Mouse (Mus musculus) cerebellum, postnatal 10 days (tissue): Measurements from ENCODE around the gene Pigk.

Experiments
- DNase-seq, 2 experiments: peaks; one replicate each; pipeline ENCODE4 v3.0.0; 2021; ENCODE audit warnings: mixed read lengths in 2 of 2

Pigk gene

DNA sequence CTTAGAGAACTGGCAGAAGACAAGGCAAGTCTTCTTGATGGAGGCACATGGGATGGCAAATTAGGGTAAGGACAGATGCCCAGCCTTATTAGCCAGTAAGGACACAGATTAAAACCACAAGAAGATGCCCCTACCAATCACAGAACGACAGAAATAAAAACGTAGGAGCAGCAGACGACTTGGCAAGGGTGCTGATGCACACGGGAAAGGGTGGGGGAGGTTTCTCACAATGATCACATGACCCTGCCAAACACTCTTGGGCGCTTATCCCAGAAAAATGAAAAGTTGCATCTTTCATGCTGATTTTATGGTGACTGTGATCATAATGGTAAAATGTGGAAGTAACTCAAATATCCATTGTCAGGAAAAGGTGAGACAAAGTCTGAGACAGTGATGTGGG lies 193.2 kb downstream of the Pigk start:
- DNase-seq, result peak; percentile 34 to 46

DNA sequence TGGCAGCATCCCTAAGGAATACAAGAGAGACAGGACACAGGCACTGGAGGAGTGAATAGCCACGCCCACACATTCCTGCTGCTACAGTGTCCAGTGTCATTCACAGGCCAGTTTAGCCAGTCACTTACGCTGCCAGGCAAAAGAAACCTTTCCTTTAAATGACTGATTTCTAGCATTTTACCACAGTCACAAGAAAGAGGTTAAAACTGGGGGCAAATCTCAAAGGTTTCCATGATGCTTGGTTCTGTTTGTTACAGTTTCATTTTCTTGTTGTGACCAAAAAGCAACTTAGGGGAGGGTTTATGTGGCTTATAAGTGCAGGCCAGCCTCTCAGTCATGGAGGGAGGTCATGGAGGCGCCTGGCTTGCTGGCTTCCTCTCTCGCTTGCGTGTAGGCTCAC lies 193.8 kb downstream of the Pigk start:
- DNase-seq, result no peak

DNA sequence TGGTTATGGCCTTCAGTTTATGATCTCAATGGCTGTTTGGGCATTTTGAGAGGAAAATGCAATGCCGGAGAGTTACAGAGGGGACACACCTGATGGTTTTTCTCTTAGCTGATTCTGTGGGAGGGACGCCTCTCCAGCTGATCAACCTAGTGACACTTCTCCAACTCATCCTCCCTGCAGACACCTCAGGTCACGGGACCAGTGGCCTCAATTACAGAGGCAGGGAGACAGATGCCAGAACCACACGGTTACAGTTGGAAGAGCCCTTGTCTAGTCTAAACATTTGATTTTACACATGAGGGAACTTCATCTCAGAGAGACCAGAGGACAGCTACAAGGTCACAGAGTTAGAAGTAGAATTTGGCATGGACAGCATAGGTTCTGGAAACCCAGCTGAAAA lies 197.7 kb downstream of the Pigk start:
- no peak for DNase-seq

DNA sequence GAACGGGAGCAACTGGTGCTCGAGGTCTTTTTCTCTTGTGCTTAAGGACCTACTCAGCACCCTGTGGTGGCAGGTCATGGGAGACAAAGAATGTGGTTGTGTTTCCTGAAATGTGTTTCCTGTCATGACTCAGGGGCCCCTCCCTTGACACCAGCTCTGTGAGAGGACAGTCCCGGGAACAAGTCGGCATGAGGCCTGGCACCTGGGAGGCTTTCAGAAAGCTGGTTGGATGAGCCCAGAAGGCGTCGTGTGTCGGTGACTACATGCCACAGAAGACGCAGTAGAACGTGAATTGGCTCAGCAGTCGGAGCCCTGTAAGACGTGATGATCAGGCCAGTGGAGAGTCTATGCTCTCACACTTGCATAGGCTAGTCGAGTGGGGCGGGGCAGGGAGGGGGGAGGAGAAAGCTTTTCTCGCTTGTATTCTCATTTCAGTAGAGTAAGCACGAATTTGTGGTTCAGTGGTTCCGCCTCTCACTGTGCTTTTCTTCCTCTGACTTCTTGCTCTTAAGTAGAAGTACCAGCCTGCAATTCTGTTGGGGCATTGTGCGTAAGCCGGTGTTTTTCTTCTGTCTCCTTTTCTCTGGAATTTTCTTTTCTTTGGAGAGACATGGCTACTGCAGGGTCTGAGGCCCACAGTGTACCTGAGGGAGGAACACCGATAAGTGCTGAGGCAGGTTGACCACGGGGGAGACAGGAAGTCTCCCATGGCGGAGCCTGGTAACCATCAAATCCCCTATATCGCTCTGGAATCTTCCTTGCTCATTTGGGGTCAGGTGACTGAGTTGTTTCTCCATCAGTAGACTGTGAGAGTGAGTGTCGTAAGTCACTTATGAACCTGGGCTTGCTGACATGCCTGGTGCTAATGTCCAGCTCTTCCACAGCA lies 198.6 kb downstream of the Pigk start:
- DNase-seq, result no peak

DNA sequence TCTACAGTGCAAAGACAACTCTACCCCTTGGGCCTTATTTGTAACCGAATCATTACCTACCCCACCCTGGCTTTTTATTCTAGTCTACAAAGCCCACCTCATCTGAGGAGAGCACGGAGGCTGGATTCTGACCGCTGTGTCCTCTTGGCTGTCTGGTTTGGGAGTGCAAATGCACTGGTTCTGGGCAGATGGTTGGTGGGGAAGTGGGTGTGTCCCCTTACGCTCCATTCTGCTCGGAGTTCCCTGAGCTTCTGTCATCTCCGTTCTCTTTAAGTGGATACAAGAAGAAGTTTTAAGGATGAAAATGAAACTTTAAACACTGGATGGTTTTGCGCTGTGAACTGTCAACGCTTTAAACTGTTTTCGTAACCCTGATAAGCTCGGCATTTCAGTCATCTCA lies 199.2 kb downstream of the Pigk start:
- no peak for DNase-seq

DNA sequence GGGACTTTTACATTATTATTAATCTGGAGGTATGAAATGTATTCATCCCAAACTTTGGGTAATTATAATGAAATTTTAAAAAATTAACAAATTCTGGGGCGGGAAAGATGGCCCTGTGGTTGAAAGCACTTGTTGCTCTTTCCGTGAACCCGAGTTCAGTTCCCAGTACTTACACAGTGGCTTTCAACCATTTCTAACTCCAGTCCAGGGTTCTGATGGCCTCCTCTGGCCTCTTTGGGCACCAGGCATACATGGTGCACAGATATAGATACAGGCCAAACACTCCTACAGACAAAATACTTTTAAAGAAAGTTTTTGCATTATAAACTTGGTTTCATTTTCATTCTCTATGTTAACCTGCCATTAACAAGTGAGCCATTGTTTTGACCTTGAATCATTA lies 199.7 kb downstream of the Pigk start:
- no peak for DNase-seq

DNA sequence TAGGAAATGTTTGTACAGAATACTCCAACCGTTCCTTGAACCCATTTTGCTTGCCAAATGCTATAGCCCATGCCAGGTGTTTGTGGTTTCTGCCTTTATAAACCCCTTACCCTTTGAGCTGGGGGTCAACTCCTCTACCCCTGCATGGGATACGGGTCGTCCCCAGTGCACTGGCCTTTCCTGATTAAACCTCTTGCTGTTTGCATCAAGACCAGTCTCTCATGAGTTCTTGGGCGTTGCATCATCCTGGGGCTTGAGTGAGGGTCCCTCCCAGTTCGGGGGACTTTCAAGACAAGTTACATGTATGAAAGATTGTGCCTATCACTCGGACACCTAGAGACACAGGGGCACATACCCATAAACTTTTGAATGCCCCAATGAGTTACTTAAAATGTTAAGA lies 200.5 kb downstream of the Pigk start:
- DNase-seq, result no peak

DNA sequence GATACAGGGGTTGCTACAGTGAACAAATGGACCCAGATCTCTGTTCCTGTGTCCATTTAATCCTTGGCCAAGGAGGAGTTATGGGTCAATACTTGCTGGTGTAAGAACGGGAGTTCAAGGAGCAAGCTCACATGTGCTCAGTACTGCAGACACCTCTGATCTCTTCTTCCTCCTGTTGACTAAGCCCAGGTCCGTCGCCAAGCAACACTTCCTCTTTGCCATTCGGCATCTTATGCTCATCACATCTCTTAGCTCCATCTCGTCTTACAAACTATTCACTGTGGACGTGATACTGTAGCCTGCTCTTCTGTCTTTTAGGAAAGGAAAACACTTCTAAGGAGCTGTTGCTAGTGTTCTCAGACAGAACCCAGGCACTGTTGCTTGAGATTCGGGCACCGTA lies 203.7 kb downstream of the Pigk start:
- no peak for DNase-seq

DNA sequence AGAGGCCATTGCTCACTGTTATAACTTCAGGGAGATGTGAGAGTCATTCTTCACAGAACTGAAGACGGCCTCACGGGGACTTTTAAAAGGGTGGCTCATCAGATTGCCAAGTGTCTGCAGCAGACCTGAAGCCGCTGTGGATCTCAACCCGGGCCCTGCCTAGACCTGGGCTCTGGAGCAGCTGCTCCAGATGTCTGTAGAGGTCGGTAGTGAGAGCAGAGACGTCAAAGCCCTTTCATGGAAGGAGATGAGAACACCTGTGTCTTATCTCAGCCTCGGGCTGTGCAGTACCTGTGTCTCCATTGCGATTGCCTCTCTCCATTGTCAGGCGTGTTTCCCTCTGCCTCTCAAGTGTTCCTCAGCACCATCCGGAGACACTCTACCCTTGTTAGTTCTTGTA lies 205.2 kb downstream of the Pigk start:
- DNase-seq, result no peak

DNA sequence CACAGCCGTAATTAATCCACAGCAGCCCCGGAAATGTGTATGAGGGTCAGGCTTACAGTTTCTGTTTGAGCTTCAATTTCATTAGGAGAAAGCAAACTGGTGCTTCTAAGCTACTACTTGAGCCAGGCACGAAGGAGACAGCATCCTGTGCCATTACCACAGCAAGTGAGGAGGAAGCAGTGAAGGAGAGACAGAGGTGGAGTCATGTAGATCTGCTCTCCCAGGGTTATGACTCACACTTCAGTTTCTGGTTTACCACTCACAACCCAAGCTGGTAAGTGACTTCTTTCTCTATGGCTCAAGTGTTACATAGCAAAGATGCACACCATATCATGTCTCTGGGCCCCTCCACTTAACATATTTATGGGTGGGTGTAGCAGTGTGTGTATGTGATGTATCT lies 206.5 kb downstream of the Pigk start:
- no peak for DNase-seq

DNA sequence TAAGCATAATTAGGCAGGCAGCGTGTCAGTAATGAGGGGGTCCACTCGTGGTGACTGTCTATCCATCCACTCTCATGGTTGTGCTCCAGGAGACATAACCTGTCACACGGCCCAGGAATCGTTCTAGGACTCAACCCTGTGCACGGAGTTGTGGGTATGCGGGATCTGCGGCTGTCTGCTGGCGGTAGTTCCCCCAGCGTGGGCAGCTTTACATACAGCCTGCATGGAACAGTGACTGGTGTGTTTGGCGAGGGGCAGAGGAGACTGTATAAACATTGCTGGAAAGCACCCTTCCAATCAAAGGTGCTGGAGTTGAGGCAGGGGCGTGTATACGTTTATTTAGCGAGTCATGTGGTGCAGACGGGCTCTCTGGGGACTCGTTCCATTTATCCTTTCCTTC lies 209.6 kb downstream of the Pigk start:
- DNase-seq, result no peak

DNA sequence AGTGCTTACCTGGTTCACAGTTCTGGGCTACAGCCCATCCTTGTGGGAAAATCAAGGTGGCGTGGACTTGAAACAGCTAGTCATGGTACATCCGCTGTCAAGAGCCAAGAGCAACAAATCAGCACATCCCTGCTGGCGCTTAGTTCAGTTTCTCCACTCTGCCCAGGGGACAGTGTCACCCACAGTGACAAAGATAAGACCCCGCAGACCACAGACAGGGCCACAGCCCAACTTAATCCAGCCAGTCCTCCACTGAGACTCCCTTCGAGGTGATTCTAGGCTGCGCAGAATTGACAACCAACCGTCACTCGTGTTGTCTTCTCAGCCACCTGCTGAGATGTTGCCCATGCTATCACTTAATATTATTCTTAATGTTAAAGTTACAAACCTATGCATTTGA lies 211.5 kb downstream of the Pigk start:
- DNase-seq, result no peak

DNA sequence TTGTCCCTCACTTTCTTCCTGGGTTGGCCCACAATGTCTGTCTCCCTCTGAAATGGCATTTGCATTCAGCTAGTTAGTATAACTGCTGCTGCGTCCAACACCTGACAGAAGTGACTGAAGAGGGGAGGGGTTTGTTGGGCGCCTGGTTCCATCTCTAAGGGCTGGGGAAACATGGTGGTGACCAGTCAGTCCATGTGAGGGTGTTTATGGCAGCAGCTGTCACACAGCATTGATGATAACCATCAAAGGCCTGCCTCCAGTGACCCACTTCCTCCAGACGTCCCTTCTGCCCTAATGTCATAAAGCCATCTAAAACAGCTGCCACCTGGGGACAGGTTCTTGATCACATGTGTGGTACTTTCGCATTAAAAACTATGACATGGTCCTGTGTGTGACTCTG lies 212.3 kb downstream of the Pigk start:
- no peak for DNase-seq

DNA sequence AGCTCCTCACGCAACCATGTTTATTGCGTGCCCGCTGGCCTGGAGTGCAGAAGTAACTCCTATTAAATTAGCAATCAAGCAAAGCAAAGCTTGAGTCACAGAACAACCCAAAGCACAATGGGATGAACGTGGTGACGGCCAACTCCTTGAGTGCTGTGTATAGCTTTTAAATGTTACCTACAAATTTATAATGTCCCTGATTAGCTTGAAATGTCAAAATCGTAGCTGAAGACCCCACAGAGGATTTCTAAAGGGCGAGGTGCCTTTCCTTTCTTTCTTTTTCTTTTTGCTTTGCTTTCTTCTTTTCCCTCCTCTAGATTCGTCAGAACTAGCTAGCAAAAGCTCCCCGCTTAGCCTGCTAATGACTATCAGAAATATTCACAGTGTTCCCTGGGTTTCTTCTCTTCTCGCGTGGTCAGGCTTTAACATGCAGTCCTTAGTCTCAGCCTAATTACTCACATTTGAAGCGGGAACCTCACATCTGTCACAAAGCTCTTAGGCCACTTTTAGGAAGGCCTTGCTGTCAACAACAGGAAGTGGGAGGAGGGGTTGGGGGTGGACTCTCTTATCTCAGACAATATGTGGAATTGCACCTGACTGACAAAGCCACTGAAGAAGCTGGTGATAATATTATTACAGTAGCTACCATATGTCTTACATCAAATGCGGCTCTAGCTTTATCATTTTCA lies 214.5 kb downstream of the Pigk start:
- DNase-seq, result no peak

DNA sequence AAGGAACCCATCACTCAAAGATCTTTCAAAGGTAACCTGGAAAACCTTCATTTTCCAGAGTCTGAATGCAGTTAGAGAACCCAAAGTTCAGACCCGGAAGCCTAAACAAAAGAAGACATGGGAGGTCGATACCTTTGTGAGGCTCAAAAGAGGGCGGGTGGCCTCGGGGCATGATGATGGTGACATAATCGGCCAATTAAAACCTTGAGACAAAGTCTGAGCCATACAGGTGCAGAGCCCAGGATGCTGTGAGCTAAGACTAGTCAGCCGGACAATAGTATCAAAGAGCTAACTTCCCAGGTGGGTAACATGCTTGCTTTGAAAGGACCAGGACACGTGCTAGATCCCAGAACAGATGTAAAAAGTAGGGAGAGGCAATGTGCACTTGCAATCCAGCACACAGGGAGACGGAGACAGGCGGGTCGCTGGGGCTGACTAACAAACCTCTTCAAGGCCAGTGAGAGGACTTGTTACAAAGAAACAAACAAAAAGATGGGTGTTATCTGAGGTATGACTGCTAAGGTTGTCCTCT lies 215.4 kb downstream of the Pigk start:
- DNase-seq, result no peak

DNA sequence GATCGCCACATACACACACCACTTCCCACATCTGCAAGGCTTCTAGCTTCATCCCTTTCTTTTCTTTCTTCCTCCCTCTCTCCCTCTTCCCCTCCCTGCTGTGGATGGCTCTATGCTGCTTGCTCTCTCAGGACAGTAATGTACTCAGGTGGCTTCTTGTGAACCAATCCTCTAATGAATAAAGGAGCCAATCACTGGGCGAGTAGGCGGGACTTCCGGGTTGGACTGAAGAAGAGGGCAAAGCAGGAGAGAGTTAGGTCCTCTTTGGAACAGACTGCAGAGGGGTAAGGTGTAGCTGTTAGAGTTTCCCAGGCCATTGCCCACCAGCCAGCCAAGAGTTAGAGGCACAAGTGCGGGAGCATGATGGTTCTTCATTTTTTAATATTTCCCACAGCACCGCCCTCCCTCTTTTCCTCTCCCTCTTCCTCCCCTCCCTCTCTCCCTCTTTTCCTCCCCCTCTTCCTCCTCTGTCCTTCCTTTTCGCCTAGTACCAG lies 215.9 kb downstream of the Pigk start:
- DNase-seq, result no peak

DNA sequence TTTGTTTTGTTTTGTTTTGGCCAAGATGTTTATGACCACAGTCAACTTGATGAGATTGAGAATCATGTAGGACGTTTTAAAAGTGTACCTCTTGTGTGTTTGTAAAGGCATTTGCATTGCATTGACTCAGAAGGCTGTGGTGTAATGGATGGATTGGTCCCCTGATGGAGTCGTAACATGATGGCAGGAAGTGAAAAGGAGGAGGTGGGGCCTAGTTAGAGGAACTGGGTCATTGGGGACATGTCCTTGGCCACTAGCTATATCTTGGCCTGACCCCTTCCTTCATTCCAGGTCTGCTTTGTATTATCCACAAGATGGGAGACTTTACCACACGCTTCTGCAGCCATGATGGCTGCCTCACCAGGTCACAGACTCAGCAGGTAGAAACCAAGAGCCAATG lies 217.5 kb downstream of the Pigk start:
- DNase-seq, result no peak

DNA sequence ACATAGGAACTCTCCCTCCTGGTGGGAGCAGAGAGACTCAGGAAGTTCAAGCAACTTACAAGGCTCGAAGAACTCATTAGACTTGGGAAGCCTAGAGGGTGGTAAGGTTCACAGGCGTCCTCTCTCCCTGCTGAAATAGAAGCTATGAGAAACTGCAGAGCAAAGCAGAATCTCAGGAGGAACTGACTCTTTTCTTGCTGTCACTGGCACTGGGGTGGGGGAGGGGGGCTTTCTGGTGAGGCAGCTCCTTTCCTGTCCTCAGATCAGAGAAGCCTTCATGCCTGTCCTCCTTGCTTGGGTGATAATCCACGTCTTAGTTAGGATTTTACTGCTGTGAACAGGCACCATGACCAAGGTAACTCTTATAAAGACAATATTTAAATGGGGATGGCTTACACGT lies 218.2 kb downstream of the Pigk start:
- no peak for DNase-seq

DNA sequence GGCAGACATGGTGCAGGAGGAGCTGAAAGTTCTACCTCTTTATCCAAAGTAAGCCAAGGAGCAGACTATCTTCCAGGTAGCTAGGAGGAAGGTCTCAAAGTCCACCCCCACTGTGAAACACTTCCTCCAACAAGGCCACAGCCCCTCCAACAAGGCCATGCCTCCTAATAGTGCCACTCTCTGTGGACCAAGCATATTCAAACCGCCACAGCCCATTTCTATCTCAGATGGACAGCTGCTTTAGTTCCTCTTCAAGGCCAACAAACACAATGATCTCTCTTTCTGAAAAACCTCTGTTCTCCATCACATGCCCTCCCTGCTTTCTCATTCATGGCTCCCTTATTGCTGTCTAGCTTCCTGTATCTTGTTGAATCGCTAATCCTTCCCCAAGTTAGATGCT lies 218.6 kb downstream of the Pigk start:
- DNase-seq, result no peak

DNA sequence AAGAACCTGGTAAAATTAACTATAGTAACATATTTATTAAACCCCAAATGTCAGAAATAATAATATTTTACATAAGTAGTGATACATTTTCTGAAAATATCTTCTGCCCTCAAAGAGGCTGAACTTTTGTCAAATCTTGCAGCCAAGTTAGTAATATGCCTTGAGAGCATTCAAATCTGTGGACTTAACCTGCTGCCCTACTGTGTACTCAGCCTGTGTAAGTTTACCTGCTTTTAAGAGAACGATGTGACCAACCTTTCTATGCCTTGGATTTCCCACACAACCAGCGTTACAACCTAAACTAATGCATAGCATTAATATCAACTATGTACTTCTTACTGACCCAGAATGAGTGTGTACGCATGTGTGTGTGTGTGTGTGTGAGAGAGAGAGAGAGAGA lies 219.8 kb downstream of the Pigk start:
- no peak for DNase-seq

DNA sequence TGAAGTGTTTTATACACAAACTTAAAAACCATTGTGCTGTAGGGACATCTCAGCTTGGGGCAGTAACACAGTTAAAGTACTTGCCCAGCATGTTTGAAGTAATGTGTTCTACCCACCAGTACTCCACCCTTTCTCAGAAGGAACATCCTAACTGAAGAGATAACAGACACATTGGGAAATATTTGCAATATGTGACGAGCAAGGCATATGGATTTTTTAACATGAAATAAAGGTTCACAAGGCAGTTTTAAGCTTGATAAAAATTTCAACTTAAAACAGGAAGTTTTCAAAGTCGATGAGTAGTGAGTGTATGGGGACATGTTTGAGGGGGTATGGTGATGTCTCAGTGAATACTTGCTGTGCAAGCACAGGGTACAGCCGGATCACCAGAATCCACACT lies 222.4 kb downstream of the Pigk start:
- DNase-seq, result no peak

DNA sequence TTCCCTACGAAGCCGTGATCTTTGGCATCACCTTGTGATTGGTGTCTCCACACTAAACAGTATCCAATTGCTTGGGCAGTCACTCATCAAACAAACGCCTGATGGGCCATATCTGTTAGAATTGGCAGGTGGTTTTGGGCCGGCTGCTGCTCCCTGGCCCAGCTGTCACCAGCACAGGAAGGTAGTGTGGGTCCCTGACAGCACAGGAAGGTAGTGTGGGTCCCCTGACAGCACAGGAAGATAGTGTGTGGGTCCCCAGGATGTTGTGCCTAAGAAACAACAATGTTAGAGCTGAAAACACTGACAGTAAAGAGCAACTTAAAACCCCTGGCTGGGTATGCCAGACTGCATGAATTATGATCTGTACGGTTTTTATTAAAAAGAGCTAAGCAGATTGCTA lies 227.8 kb downstream of the Pigk start:
- DNase-seq, result no peak

DNA sequence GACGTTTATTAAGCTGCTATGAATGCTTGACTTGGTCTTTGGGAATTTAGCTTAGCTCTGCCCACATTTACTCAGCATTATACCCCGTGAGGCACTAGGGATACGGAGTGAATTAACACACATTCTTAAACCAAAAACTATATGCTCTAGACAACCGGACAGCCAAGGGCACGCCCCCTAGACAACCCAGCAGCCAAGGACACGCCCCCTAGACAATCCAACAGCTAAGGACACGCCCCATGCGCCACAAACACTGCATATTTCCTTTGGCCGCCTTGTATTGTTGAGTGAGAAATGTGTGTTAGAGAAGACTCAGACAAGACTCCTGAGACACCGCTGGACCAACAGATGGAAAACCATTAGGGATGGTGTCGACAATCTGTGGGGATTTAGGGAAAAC lies 229.1 kb downstream of the Pigk start:
- no peak for DNase-seq

DNA sequence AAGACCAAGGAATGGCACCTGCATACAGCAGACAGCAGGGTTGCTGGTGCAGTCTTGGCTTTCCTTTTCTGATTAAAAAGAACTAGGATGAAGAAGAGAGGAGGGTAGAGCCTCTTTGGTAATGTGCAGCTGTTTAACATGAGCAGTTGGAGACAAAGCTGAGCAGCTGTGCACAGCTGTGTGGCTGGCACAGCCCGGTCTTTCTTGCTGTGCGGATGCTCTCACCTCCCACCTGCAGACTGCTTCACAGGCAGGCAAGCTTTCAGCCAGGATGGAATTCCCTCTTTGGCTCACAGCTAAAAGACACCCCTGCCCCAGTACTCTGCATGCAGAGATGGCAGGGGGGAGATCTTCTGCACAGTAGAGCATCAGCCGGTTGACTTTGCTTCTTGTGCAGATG lies 230.9 kb downstream of the Pigk start:
- DNase-seq, result no peak
